Mouse (Mus musculus) adrenal gland, postnatal 4 days (tissue): ENCODE data around the gene Hist1h4c. TPM values are rescaled to one million over a fixed set of nuclear protein-coding genes. Genes with fewer than 3 reads are reported as not detected.

Source experiments
- microRNA-seq: library from miRNA; unstranded; fragments of <30 nt; microRNA quantifications from one replicate; pipeline ENCODE4 v1.2.0, GENCODE M21; 2021
- total RNA-seq, 2 experiments: library from RNA; stranded (reverse); gene quantifications; 2 replicates each; pipeline ENCODE4 v1.2.3; 2021

Hist1h4c gene
- total RNA-seq, 2 experiments from 2014 or later: 220 to 275 TPM

Small RNA genes within 50 kb of the gene (microRNA-seq; reads per million reads assigned to microRNA genes)
- gene Gm44314 (not detected), gene Gm44350 (not detected)

Other genes with a start within 250 kb of the Hist1h4c start
- gene Btn1a1, start 232.6 kb downstream of the Hist1h4c start, total RNA-seq: under 1 TPM; 0.20 to 0.87 TPM
- gene Btn2a2, start 209.6 kb downstream of the Hist1h4c start, total RNA-seq: under 1 TPM in 1 of 2 experiments, not detected in 1; 0.17 TPM
- gene Hist1h4h, start 167.4 kb downstream of the Hist1h4c start, total RNA-seq: 1,000 to 10,000 TPM; 1,239 to 1,302 TPM
- gene Hist1h2af, start 164.5 kb downstream of the Hist1h4c start, total RNA-seq: 100 to 1,000 TPM; 512 to 538 TPM
- 100 to 1,000 TPM; 144 to 196 TPM for gene Hist1h3g, start 163.0 kb downstream of the Hist1h4c start, total RNA-seq
- gene Hist1h2bh, start 155.1 kb downstream of the Hist1h4c start, total RNA-seq: 10 to 100 TPM; 29.4 to 38.7 TPM
- gene Hist1h3f, start 154.4 kb downstream of the Hist1h4c start, total RNA-seq: 100 to 1,000 TPM; 150 to 177 TPM
- 100 to 1,000 TPM; 899 to 983 TPM for gene Hist1h4f, start 146.8 kb downstream of the Hist1h4c start, total RNA-seq
- gene Hist1h1d, start 145.2 kb downstream of the Hist1h4c start, total RNA-seq: 10 to 100 TPM; 48.3 to 57.6 TPM
- gene Hist1h3e, start 136.1 kb downstream of the Hist1h4c start, total RNA-seq: 100 to 1,000 TPM; 399 to 448 TPM
- 10 to 100 TPM; 79.7 to 95.7 TPM for gene Hist1h2ae, start 127.2 kb downstream of the Hist1h4c start, total RNA-seq
- gene Hist1h2bg, start 127.1 kb downstream of the Hist1h4c start, total RNA-seq: 100 to 1,000 TPM; 627 to 705 TPM
- gene Hist1h2bf, start 124.3 kb downstream of the Hist1h4c start, total RNA-seq: 100 to 1,000 TPM; 297 to 360 TPM
- 10 to 100 TPM; 63.5 to 64.6 TPM for gene Hist1h2ad, start 124.1 kb downstream of the Hist1h4c start, total RNA-seq
- gene Hist1h3d, start 122.7 kb downstream of the Hist1h4c start, total RNA-seq: 10 to 100 TPM; 64.3 to 80.4 TPM
- gene Hist1h4d, start 116.9 kb downstream of the Hist1h4c start, total RNA-seq: 100 to 1,000 TPM; 413 to 478 TPM
- gene Hist1h2be, start 77.3 kb downstream of the Hist1h4c start, total RNA-seq: 10 to 100 TPM; 40.6 to 48.5 TPM
- gene Hist1h1e, start 75.9 kb downstream of the Hist1h4c start, total RNA-seq: 100 to 1,000 TPM; 327 to 388 TPM
- 10 to 100 TPM; 13.0 to 15.5 TPM for gene Hist1h2ac, start 14.5 kb downstream of the Hist1h4c start, total RNA-seq
- 10 to 100 TPM; 92.5 to 95.2 TPM for gene Hist1h2bc, start 14.3 kb downstream of the Hist1h4c start, total RNA-seq
- gene Hist1h1t, start 2.6 kb downstream of the Hist1h4c start, total RNA-seq: 1 to 10 TPM; 1.8 to 2.2 TPM
- 10 to 100 TPM; 24.4 to 26.7 TPM for gene Hfe, start 12.4 kb upstream of the Hist1h4c start, total RNA-seq
- 100 to 1,000 TPM; 583 to 655 TPM for gene Hist1h1c, start 40.4 kb upstream of the Hist1h4c start, total RNA-seq
- 100 to 1,000 TPM; 224 to 252 TPM for gene Hist1h3c, start 47.1 kb upstream of the Hist1h4c start, total RNA-seq
- 100 to 1,000 TPM; 268 to 325 TPM for gene Hist1h2bb, start 48.3 kb upstream of the Hist1h4c start, total RNA-seq
- 100 to 1,000 TPM; 457 to 545 TPM for gene Hist1h2ab, start 52.7 kb upstream of the Hist1h4c start, total RNA-seq
- 100 to 1,000 TPM; 526 to 670 TPM for gene Hist1h3b, start 53.8 kb upstream of the Hist1h4c start, total RNA-seq
- gene Hist1h4b, start 58.6 kb upstream of the Hist1h4c start, total RNA-seq: 100 to 1,000 TPM; 436 to 510 TPM
- gene Hist1h4a, start 62.8 kb upstream of the Hist1h4c start, total RNA-seq: 100 to 1,000 TPM; 348 to 415 TPM
- gene Hist1h3a, start 63.9 kb upstream of the Hist1h4c start, total RNA-seq: 100 to 1,000 TPM; 459 to 527 TPM
- 100 to 1,000 TPM; 405 to 481 TPM for gene Hist1h1a, start 65.2 kb upstream of the Hist1h4c start, total RNA-seq
- under 1 TPM in 1 of 2 experiments, not detected in 1; 0.20 TPM for gene Trim38, start 71.5 kb upstream of the Hist1h4c start, total RNA-seq
- gene Slc17a2, start 108.5 kb upstream of the Hist1h4c start, total RNA-seq: 10 to 100 TPM in 1 of 2 experiments, under 1 TPM in 1; 0.53 to 10.9 TPM
- gene Slc17a3, start 141.0 kb upstream of the Hist1h4c start, total RNA-seq: 1 to 10 TPM; 3.3 to 4.8 TPM
- gene Slc17a1, start 169.3 kb upstream of the Hist1h4c start, total RNA-seq: 1 to 10 TPM in 1 of 2 experiments, under 1 TPM in 1; 0.37 to 5.1 TPM
- gene Slc17a4, start 216.6 kb upstream of the Hist1h4c start, total RNA-seq: 1 to 10 TPM; 1.4 to 1.8 TPM
- gene Hist1h2ba, start 235.7 kb upstream of the Hist1h4c start, total RNA-seq: not detected
- gene Hist1h2aa, start 236.0 kb upstream of the Hist1h4c start, total RNA-seq: not detected